Mouse (Mus musculus) bone marrow macrophage, adult 2 months (primary cell): ENCODE measurements around the gene Lrrc49.

Experiments
- CTCF ChIP-seq: IDR thresholded peaks from 2 replicates; pipeline ENCODE4 v1.5.1; 2012; ENCODE audit warnings: low read depth, mild to moderate bottlenecking, low read length, moderate library complexity
- POLR2A ChIP-seq: IDR thresholded peaks from 2 replicates; pipeline ENCODE4 v1.6.1; 2012; ENCODE audit warnings: mild to moderate bottlenecking, low read depth, low read length, borderline replicate concordance

DNA sequence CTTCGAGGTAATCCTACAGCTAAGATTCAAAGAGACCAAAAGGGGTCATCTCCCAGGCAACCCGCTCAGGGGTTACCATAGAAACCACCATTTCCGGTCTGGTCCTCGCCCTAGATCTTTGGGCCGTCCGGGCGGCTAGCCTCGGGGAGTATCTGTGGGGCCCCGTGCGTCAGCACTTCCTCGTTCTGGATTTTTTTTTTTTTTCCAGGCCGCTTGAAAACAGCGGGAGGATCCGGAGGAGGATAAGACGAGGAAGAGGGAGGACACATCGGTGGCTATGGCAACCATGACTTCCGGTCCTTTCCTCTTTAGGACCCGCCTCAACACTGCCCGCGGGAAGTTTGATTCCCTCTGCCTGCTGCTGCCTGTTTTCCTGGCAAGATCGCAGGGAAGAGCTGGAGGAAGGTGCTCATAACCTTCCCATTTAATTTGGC, at the start of gene Lrrc49:
- no peak for TF ChIP-seq CTCF
- no peak for TF ChIP-seq POLR2A
